Mouse (Mus musculus): ENCODE data around the gene Rbm45.

The Rbm45 gene

DNA sequence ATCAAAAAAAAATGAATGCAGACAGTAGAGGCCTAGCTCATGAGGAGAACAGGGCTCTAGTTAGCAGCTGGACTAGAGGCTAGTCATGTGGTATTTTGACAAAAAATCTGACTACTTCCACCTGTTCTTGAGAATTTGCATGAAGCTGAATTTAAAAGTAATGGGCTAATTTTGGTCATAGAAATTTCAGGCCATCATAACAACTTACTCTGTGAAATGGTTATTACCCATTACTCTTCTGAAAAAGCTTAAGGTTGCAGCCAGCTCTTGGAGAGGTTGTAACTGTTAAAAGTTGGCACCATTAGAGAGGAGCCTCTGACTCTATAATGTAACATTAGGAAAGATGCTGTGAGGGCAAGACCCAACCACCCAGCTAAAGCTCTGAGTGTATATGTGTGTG lies 16.7 kb downstream of the Rbm45 start:
- DNase-seq (ENCODE audit: low spot score), result no peak

DNA sequence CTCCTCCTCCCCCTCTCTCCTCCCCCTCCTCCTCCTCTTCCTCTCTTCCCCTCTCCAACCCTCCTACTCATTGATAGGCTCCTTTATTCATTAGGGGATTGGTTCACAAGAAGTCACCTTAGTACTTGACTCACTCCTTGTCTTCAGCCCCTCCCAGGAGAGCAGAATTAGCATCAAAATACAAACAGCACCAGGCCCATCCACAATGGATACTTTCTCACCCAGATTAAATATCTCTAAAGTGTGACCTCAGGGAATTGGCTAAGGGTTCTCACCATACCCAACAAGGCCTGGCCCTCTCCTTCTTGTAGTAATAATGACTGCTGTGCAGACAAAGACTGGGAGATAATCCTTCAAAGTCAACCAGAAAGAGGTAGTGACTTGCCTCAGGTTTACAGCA lies 30.4 kb downstream of the Rbm45 start:
- DNase-seq (ENCODE audit: low spot score), result no peak

DNA sequence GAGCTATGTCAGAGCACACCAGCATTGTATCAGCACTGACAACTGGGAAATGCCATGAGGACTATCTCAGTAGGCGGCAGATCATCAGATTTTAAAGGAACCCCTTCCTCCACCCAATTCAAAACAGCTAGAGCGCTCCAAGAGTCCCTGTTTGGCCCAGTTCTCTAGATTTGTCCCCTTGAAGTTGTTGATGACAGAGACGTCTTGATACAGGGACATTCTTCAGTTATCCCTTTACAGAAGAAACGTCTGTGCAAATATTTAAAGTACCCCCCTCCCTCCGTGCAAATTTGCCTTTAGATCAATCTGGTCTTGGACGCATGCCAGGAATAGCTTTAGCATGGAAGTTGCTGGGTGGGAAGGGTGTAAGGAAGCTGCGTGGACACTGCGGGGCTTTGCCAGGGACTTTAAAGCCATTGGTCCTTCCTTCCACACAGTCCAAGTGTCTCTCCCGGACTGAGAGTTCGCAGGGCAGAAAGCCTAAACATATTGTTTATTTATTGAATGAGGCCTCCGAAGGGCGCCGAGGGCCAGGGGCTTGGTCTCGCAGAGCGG lies 35.9 kb downstream of the Rbm45 start:
- peak; percentile 45 for DNase-seq (ENCODE audit: low spot score)

DNA sequence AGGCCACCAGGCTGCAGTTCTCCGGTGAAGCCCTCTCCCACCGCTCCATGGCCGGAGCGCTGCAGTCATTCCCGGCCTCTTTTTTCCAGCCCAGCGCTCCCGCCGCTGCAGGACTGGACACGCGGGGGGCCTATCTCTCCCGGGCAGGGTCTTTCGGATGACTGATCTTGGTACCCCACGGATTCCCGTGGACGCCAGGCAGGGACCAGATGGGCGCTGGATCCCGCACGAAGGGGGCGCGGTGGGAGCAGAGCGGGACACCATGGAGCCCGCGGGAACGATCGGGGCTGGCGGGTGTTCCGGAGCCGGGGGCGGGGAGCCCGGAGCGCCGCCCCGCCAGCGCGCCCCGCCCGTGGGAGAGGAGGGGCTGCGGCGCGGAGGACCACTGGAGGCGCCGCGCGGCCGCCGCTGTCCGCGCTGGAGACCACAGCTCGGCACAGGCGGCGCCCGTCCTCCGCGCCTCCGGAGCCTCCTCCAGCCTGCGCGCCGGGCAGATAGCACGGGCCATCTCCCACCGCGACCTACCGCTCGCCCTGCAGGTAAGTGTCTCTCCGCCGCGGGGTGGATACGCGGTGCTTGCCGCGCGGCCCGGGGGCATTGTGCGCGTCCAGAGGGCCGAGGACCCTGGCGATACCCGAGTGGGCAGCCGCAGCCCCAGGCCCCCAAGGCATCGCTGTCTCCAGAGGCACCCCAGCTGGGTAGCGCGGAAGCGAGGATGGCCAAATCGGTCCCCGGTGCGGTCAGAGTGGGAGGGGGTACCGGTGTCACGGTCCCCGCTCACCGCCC lies 36.6 kb downstream of the Rbm45 start, which contains the start of gene Osbpl6:
TSS of gene Osbpl6 (plus strand) at position 358 of the 786 bp plus-strand sequence.
- peak; percentile 78 for DNase-seq (ENCODE audit: low spot score)

DNA sequence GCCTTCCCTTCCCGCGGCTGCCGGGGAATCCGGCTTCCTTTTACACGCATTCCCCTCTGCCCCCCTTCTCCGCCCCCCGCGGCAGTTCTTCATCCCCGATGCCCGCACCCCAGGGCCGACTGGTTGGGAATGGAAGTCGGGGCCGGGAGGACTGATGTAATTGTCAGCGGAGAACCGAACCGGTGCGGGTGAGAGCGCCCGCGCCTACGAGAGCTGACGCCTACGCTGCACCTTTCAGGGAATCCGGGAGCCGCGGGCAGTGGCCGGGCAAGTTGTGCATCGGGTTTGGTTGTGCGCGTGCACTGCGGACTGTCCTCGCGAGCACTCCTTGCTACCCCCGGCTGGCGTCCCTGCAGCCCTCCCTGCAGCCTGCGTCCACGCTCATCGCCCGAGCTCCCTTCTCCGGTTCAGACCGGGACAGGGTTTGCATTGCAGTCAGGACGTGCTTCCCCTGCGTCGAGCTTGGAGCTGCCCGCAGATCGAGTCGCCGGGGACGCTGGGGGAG lies 37.2 kb downstream of the Rbm45 start:
- DNase-seq (ENCODE audit: low spot score), result peak; percentile 77

DNA sequence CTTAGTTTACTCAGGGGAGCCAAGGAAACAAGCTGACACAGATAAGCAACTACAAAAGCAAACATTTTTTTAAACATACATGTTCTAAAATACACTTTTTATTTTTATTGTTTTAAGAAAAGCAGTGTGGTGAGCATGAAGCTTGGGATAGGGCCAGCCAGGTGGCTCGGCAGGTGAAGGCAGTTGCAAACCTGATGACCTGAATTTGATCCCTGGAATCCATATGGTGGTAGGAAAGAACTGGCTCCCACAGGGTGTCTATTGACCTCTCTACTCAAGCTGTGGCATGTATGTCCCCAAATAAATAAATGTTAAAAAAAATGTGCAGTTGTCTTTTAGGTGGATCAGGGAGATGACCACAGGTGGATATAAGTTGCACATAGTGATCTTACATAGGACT lies 39.7 kb downstream of the Rbm45 start:
- no peak for DNase-seq (ENCODE audit: low spot score)

DNA sequence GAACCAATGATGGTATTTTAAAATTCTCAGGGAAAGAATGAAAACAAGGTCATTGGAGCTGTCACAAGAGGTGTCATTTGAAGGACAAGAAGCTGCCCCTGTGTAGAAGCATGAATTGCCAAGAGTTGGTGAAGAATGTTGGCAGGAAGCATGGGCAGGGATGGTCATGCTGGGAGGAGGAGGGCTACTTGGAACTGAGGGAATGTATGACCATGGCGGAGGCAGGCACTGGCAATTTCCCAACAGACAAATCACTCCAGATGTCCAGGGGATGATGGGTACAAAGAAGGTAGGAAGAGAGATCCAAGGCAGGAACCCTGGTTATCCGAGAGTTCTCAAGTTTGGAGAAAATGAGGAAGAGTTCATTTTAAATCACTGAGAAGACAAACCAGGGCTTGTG lies 40.2 kb downstream of the Rbm45 start:
- DNase-seq (ENCODE audit: low spot score), result no peak

DNA sequence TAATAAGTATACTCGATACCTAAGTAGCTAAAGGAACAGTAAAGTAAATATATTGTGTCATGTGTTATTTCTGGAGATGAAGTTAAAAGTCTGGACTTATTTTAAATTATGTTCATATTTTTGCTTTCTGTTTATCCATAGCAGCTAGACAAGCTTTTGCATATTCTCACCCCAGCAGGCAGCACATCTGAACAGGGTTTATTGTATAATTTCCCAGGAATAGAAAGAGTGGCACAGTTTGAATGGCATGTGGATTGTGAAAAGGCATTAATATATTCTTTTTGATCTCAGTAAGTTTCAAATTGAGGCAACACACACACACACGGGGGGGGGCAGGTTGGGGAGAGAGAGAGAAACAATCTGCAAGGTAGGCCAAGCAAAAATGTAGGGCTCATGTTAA lies 43.1 kb downstream of the Rbm45 start:
- no peak for DNase-seq (ENCODE audit: low spot score)

DNA sequence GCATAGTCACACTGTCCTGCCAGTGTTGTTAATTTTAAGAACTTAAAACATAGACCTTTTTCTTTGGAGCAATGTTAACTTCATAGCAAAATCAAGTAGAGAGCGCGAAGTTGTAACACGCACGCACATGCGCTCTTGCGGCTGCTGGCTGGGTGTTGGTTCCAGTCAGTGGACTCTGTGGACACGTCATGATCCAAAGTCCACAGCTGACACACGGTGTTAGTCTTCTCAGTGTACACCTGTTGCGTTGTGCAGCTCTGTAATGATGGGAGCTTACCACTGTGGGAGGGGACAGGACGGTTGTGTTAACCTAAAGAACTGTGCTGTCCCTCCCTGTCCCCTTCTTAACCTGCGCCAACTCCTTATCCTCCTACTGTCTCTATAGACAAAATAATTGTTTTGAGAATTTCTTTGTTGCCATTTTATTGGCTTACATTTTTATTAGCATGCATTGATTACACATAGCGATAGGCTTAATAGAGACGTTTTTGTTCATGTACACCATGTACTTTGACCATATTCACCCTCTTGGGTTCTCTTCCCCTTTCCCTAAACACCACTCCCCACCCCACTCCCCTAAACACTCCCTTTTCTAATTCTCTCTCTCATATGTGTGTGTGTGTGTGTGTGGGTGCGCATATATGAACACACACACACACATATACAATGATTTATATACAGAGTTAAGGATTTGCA lies 47.8 kb downstream of the Rbm45 start:
- DNase-seq (ENCODE audit: low spot score), result peak; percentile 74

DNA sequence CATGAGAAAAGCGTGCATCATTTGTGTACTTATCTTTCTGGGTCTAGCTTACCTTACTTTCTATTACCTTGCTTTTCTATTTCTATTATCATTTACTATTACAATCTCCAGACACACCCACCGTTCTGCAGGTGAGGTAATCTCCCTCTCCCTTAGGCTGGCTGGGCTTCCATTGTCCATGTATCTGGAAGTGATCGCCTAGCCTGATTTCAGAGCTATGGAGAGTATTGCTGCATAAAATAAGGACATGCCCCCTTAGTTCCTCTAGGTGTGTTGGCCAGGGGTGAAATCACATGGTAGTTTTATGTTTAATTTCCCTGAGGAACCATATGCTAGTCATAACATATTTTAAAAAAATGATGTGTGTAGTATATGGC lies 48.3 kb downstream of the Rbm45 start:
- DNase-seq (ENCODE audit: low spot score), result no peak

DNA sequence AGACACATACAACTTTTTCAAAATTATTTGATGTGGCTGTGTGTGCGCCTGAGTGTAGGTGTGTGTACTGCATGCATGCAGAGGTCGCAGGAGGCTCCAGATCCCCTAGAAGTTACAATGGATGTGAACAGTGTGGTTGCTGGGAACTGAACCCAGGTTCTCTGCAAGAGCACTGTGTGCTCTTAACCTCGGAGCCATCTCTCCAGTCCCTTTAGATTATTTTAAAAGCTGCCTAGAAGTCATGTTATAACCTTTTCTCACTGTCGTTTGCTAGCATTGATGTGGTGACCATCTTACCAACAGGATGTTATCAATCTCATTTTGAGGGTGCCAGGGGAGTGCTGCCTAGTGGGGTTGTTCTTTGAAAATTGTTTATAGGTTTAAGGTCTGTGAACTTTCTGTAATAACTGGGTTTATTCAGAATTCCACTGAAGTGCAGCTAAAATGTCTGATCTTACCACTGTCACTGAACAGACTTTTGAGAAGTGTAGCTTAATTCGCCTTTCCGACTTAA lies 51.7 kb downstream of the Rbm45 start:
- no peak for DNase-seq (ENCODE audit: low spot score)

DNA sequence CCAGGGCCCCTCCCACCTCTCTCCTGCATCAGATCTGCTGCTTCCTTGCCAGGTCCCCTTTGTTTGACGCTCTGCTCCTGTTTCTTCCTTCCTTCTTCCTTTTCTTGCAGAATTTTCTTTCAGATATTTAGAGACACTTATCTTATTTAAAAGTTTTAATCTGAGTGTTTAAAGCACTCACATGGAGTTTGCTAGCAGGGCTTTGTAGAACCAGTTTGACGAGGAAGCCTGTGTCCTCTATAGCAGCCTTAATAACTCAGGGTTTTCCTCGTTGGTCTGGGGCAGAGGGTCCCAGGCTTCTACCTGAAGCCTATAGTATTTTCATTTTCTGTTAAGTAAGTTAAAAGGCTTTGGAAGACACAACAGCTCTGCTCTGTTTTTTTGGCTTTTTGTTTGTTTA lies 57.0 kb downstream of the Rbm45 start:
- no peak for DNase-seq (ENCODE audit: low spot score)

DNA sequence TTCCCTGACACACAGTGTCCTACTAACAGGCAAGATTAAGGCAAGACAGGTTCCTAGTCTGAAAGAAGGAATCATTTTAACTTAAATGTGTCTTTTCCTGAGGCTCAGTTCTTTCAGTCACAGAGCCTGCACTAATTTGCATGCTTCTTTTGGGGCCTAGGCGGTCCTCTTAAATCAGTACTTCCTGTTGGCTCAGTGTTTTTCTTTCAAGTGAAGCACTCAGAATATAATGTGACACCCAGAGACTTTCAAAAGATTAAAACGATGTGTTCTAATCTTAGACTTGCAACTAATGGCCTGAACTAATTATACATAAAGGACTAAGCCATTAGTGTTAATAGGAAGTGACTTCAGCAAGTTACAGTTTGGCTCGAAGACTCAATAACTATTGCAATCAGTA lies 59.5 kb downstream of the Rbm45 start:
- no peak for DNase-seq (ENCODE audit: low spot score)

DNA sequence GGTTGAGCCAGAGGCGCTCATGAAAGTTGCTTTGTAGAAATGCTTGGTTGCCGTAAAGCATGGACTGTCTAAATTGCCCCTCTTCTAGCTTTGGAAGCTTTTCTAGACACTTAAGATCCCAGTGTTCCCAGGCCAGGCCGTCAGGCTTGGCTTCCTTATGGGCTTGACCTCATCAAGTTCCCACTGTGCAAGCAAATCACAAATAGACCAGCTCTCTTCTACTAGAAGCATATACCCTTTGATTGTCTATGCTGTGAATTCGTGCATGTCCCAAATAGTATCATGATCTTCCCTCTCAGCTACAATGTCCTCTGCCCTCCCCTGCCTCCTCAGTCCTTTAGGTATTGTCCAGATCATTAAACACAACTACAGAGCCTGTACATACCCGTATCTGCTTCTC lies 60.1 kb downstream of the Rbm45 start:
- no peak for DNase-seq (ENCODE audit: low spot score)

DNA sequence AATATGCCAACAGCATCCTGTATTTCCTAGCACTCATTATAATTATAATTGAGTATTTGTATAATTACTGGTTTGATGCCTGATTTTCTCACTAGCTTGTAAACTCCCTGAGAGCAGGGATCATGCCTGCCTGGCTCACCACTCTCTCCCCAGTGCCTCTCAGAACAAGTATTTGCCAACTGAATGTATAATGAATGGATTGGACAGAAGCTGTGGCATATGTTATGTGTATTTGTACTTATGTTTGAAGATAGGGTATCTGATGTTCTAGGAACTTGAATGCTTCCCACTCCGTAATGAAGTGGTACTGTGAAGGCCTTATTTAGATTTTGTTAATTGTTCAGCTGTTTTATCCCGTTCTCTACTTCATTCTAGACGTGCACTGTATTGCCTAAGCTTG lies 60.8 kb downstream of the Rbm45 start:
- DNase-seq (ENCODE audit: low spot score), result no peak
